Mouse (Mus musculus): ENCODE measurements around the gene Siglec1.
"Not testable (repeated sequence)": the region's sequence is repeated elsewhere in the genome, so short reads cannot be mapped to it uniquely, and the experiment has no call there.

The Siglec1 gene

DNA sequence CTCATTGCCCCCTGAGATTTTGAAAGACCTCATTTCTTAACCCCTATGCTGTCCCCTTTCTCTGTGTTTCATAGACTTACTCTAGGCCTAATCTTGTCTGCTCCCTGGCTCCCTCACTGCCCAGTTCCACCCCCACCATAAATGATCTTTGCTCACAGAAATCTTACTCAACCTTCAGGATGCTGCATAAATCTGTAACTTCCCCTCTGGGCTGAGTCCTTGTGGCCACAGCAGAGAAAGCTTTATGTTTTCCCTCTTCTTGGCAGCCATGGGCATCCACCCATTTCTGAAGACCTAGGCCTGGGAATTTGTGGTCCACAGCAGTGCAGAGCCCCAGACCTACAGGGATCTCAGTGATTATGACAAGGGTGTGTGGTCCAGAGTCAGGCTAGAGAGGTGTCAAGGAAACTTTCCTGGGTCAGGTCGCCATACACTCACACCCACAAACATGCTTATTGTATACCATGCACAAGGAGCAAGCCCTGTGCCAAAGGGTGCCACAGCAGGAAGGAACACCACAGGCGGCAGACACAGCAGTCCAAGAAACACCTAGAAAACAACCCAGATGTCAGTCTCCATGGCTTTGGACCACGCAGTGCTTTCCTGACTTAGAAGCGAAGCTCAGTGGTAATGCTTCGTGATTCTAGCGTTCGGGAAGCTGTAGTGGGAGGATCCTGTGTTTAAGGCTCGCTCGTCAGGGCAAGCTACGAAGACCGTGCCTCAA is at the start of gene Siglec1:
Siglec1 (minus strand) TSS at position 99 of the 724 bp plus-strand sequence.
- peak; percentile 66 for DNase-seq (ENCODE audit: low read depth)

DNA sequence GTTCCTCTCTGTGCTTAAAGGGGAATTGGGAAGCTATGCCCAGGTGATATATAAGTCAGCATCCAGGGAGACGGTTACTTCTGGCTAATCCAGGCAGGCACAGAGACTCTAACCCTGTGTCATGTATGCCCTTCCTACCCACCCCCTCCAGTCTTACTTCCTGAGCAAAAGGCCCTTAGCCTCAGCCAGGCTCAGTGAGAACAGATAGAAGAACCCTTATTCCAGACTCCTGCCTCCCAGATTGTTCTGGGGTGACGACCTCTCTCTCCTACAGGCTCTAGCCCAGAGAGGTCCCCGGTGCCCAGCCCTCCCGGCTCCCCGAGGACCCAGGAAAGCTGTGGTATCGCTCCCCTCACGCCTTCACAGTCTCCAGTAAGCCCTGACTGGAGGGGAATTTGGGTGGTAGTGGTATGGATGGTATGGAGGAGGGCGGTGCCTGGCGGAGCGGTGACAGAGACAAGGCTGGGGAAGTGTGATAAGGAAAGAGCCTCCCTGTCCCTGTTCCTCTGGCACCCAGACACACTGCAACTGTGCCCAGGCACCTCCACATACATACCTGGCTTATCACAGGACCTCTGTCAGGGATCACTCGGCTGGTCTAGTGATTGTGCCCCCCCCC is 49.1 kb upstream of the Siglec1 start:
- no peak for DNase-seq (ENCODE audit: low read depth)

GRCm38 (mm10) chr2:131134826-131135400 is 48.3 kb upstream of the Siglec1 start:
- DNase-seq (ENCODE audit: low read depth) = no peak

DNA sequence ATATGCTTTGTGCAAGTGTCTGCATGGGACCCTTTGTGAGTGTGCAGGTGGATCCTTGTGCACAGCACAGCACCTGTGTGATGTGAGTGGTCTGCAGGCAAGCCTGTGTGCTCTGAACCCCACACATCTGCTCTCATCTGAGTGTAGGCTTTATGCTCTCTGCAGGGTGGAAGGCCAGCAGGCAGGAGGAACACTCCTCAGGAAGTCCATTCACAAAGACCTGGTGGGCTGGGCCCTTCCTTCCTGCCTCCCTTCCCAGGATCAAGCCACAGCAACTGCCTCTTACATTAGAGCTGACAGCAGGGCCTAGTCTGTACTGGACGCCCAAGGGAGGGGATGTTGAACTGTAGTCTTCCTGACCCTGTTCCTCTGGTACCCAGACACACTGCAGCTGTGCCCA is 47.8 kb upstream of the Siglec1 start:
- DNase-seq (ENCODE audit: low read depth) = no peak

DNA sequence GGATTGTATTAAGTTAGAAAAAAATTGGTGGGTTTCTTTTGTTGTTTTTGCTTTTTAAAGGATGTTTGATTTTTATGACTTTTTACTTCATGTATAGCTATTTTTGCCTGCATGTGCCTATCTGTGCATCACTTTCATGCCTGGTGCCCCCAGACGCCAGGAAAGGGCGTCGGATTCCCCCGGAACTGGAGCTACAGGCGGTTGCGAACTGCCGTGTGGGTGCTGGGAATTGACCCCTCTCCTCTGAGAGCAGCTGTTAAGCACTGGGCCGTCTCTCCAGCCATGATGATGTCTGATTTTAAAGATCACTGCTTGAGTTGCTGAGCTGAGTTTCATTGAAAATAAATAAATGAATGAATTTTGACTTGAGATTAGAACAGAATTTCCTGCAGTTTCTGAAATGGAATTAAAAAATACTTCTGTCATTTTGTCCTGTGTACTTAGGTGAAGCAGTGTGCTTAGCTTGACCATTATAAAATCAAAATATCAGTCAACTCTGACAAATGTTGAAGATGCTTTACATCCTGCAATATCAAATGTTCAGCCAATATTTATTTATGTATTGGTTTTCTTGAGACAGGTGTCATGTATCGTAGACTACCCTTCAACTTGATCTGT is 46.5 kb upstream of the Siglec1 start, which contains the start of gene Gm11037:
Gm11037 (plus strand) TSS at position 568 of the 618 bp plus-strand sequence.
- DNase-seq (ENCODE audit: low read depth) = no peak

DNA sequence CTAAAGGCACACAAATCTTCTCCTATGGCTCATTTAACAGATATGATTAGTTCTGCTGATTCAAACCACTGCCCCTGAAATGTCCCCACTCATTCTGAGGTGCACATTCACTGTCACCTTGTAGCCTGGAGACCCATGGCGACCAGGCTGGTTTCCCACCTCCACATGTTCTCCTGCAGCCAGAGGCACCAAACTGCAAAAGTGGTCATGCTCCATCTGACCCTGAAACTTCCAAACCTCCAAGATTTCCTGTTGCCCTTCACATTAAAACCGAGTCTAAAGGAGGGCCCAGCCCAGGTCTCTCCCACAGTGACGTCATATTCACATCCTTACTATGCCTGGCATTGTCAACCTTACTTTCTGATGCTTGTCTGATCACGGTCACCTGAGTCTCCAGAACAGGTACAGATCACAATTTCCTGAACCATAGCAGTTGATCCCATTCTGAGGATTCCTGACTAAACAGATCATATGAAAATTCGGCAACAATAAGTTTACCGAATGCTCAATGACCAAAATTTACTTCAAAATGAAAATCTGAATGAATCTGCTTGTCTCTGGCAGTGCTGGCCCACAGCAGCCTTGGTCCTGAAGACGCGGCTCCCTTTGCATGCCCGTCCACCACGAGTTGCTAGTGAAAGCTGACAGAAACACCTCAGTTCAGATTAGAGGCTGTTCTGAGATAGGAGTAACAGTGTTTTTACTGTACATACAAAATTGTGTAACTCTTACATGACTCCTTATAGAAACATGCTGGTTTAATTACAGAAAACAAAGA is 45.7 kb upstream of the Siglec1 start:
- DNase-seq (ENCODE audit: low read depth) = no peak

GRCm38 (mm10) chr2:131130849-131131248 is 44.3 kb upstream of the Siglec1 start:
- DNase-seq (ENCODE audit: low read depth) = no peak

- no peak for DNase-seq (ENCODE audit: low read depth)
Measured at GRCm38 (mm10) chr2:131129836-131130235, 43.3 kb upstream of the Siglec1 start.

DNA sequence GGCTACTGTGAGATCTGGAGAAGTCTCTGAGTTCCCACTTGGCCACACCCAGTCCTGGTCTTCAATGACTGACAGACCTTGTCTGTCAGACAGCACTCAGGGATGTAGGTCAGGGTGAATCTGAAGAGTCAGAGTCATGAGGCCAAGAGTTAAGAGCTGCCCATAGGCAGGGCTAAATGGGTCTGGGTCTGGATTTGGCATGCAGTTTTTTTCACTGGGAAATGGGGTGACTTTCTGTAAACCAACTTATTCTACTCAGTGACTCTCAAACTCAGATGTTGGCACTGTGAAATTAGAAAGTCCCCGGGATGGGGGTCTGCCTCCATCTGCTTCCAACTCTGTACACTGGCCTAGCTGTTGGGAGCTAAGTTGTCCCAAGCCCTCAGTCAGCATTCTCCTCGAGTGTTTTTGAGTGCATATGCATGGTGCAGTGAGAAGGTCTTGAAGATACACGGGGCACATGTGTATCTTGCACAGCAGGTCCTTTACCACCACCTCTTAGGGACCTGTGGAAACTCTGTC is 42.1 kb upstream of the Siglec1 start:
- DNase-seq (ENCODE audit: low read depth) = no peak

- no peak for DNase-seq (ENCODE audit: low read depth)
Measured at GRCm38 (mm10) chr2:131128211-131128610, 41.6 kb upstream of the Siglec1 start.

DNA sequence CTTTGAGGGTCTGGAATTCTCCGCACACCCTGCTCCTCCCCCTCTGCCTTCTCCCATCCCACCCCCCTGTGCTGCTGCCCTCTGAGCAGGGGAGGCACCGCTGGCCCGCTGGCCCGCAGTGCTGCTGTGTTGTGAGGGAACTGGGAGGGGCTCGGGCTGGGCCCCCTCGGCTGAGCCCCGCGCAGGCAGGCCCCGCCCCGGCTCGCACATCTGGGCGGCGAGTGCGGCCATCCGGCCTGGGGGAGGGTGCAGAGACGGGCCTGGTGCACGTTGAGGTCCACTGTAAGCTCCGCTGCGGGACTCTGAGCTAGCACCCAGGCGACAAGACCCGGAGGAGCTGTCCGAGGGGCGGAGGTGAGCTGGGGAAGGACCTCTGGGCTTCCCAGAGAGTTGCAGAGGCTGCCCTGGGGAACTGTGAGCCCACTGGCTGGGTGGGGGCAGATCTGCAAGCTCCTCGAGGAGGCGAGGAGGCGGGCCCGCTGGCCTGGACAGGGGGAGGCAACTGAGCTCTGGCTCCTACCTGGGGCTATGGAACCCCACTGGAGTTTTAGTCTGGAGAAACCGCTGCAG is 40.7 kb upstream of the Siglec1 start, which contains the start of gene Hspa12b:
Hspa12b (plus strand) TSS at position 120 of the 570 bp plus-strand sequence.
- DNase-seq (ENCODE audit: low read depth) = peak; percentile 72

- DNase-seq (ENCODE audit: low read depth) = no peak
Measured at GRCm38 (mm10) chr2:131125964-131126815, 39.6 kb upstream of the Siglec1 start.

DNA sequence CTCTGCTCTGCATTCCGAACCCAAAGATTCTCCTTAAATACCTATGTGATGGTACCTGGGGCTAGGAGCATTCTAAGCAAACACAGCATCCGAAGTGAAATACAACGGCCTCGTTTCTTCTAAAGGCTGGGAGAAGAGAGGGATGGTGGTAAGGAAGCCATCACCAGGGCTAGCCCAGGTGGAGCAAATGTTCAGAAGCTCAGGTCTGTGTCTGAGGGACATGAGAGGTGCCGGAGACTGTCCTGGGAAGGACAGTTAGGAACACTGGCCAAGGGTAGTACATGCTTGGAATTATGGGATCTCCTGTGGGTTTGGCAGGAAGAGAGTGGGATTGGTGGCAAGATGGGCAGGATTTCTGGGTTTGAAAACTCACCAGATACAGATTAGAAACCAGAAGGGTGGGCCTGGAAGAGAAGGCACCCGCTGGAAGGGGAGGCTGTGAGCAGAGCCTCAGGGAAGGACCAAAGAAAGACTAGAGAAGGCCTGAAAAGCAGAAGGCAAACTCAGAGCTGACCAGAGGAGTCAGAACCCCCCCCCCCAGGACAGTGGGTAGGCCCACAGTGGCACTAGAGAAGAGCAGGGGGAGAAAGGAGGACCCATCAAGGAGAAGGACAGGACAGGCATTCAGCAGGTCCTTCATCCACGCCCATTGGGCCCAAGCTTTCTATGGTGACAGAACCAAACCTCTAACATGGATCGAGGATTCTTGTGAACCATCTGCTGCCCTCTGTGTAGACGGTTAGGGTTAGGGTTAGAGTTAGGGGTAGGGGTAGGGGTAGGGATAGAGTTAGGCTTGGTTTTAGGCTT is 38.8 kb upstream of the Siglec1 start:
- no peak for DNase-seq (ENCODE audit: low read depth)

- no peak for DNase-seq (ENCODE audit: low read depth)
Measured at GRCm38 (mm10) chr2:131124166-131124565, 37.6 kb upstream of the Siglec1 start.

GRCm38 (mm10) chr2:131118968-131119574 is 32.5 kb upstream of the Siglec1 start:
- DNase-seq (ENCODE audit: low read depth) = no peak

- no peak for DNase-seq (ENCODE audit: low read depth)
Measured at GRCm38 (mm10) chr2:131105989-131106388, 19.4 kb upstream of the Siglec1 start.

GRCm38 (mm10) chr2:131105061-131105460 is 18.5 kb upstream of the Siglec1 start:
- DNase-seq (ENCODE audit: low read depth) = not testable (repeated sequence)

DNA sequence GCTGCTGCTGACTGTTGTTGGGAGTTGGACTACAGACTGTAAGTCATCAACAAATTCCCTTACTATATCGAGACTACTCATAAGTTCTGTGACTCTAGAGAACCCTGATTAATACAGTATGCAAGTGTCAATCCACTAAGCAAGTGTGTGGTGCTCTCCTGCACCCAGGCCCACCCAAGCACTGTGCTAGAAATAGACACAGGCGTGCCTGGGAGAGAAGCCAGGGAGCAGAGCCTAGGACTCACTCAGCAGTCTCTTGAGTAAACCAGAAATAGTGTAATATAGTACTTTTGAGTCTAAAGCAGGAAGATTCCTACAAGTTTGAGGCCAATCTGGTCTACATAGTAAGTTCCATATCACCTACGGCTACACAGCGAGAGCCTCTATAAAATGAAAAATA is 17.5 kb upstream of the Siglec1 start:
- DNase-seq (ENCODE audit: low read depth) = peak; percentile 48

DNA sequence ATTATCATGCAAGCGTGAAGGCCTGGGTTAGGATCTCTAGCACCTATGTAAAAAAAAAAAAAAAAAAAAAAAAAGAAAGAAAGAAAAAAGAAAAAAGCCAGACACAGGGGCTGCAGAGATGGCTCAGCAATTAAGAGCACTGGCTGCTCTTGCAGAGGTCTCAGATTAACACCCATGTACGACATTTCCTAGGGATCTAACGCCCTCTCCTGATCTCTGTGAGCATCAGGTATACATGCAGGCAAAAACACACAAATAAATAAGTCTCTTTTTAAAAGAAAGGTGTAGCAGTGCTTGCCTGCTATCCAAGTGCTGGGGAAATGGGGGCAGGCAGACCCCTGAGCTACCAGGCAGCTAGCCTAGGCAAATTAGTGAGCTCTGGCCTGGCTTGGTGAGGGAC is 15.0 kb upstream of the Siglec1 start:
- DNase-seq (ENCODE audit: low read depth) = no peak

All from NIH3T3 (cell line).